Mouse (Mus musculus): Measurements from ENCODE around the gene Ciart. TPM values are rescaled to one million over a fixed set of nuclear protein-coding genes. Genes with fewer than 3 reads are reported as not detected.

Gene Ciart
- polyA plus RNA-seq, 1 experiment = not detected

- 39% methylated on average over 12 of the region's 12 CpGs for WGBS
- H3K4me3 ChIP-seq (ENCODE audit: insufficient read depth, low read depth, low read length) = no peak within 1 kb of the TSS
Observed at GRCm38 (mm10) chr3:95891211-95892065, 9.4 kb upstream of the Ciart start, which contains the start of gene BC028528. BC028528 (minus strand) TSS chr3:95892005.

GRCm38 (mm10) chr3:95889664-95890063 is 7.6 kb upstream of the Ciart start:
- WGBS = 79% methylated on average over 3 of the region's 3 CpGs

More at GRCm38 (mm10) chr3:95891211-95892065, 9.4 kb upstream of the Ciart start, which contains the start of gene BC028528:
- Histone ChIP-seq H3K27ac (ENCODE audit: insufficient read depth, low read depth, low read length) (peak within 1 kb of the TSS; percentile 58), H3K4me1 (ENCODE audit: control insufficient read depth, insufficient read depth, low read length) (peaks cover 22% of the 10 kb centered on the region)
- TF ChIP-seq POLR2A (IDR thresholded peaks at IDR 0.05; ENCODE audit: insufficient read depth, low read depth, low read length) = no peak
- no peak for TF ChIP-seq CTCF (IDR thresholded peaks at IDR 0.05; ENCODE audit: insufficient read depth, low read depth, low read length)

GRCm38 (mm10) chr3:95887596-95887995 is 5.5 kb upstream of the Ciart start:
- peaks cover 12% of the 10 kb centered on the region; the same call in 1 of the 2 replicates for H3K4me1 ChIP-seq (ENCODE audit: control insufficient read depth, insufficient read depth, low read length)
- TF ChIP-seq POLR2A (IDR thresholded peaks at IDR 0.05; ENCODE audit: insufficient read depth, low read depth, low read length) = no peak
- H3K4me3 ChIP-seq (ENCODE audit: insufficient read depth, low read depth, low read length) = no peak overlapping the region
- 84% methylated on average over 4 of the region's 4 CpGs for WGBS
- H3K27ac ChIP-seq (ENCODE audit: insufficient read depth, low read depth, low read length) = no peak overlapping the region

More at GRCm38 (mm10) chr3:95889664-95890063, 7.6 kb upstream of the Ciart start:
- TF ChIP-seq CTCF (IDR thresholded peaks at IDR 0.05; ENCODE audit: insufficient read depth, low read depth, low read length) = no peak
- TF ChIP-seq POLR2A (IDR thresholded peaks at IDR 0.05; ENCODE audit: insufficient read depth, low read depth, low read length) = no peak
- Histone ChIP-seq H3K4me1 (ENCODE audit: control insufficient read depth, insufficient read depth, low read length) (peaks cover 14% of the 10 kb centered on the region; the same call in 1 of the 2 replicates), H3K27ac (ENCODE audit: insufficient read depth, low read depth, low read length) (no peak overlapping the region), H3K4me3 (ENCODE audit: insufficient read depth, low read depth, low read length) (no peak overlapping the region)

- no peak overlapping the region for H3K27ac ChIP-seq (ENCODE audit: insufficient read depth, low read depth, low read length)
- 92% methylated on average over 5 of the region's 5 CpGs for WGBS
- no peak for TF ChIP-seq CTCF (IDR thresholded peaks at IDR 0.05; ENCODE audit: insufficient read depth, low read depth, low read length)
- no peak for TF ChIP-seq POLR2A (IDR thresholded peaks at IDR 0.05; ENCODE audit: insufficient read depth, low read depth, low read length)
- H3K4me3 ChIP-seq (ENCODE audit: insufficient read depth, low read depth, low read length) = no peak overlapping the region
- peaks cover 2% of the 10 kb centered on the region for H3K4me1 ChIP-seq (ENCODE audit: control insufficient read depth, insufficient read depth, low read length)
Observed at GRCm38 (mm10) chr3:95884400-95884799, 2.3 kb upstream of the Ciart start.

- WGBS = under 1% methylated on average over 24 of the region's 24 CpGs
- no peak for TF ChIP-seq POLR2A (IDR thresholded peaks at IDR 0.05; ENCODE audit: insufficient read depth, low read depth, low read length)
- 0 out of 2 replicates have a peak, but pooled peaks have one; percentile 24 for TF ChIP-seq CTCF (IDR thresholded peaks at IDR 0.05; ENCODE audit: insufficient read depth, low read depth, low read length)
- Histone ChIP-seq H3K4me1 (ENCODE audit: control insufficient read depth, insufficient read depth, low read length) (peaks cover 2% of the 10 kb centered on the region), H3K27ac (ENCODE audit: insufficient read depth, low read depth, low read length) (peak overlapping the region; percentile 86), H3K4me3 (ENCODE audit: insufficient read depth, low read depth, low read length) (peak overlapping the region; percentile 61)
Observed at GRCm38 (mm10) chr3:95882816-95883425, 870 bp upstream of the Ciart start.

GRCm38 (mm10) chr3:95879063-95879462 is 3.0 kb downstream of the Ciart start:
- 92% methylated on average over 4 of the region's 4 CpGs for WGBS
- Histone ChIP-seq H3K4me3 (ENCODE audit: insufficient read depth, low read depth, low read length) (no peak overlapping the region), H3K4me1 (ENCODE audit: control insufficient read depth, insufficient read depth, low read length) (peaks cover 2% of the 10 kb centered on the region), H3K27ac (ENCODE audit: insufficient read depth, low read depth, low read length) (no peak overlapping the region)
- TF ChIP-seq POLR2A (IDR thresholded peaks at IDR 0.05; ENCODE audit: insufficient read depth, low read depth, low read length) (no peak), CTCF (IDR thresholded peaks at IDR 0.05; ENCODE audit: insufficient read depth, low read depth, low read length) (no peak)

GRCm38 (mm10) chr3:95872048-95872447 is 10.0 kb downstream of the Ciart start:
- Histone ChIP-seq H3K4me1 (ENCODE audit: control insufficient read depth, insufficient read depth, low read length) (peaks cover 5% of the 10 kb centered on the region), H3K27ac (ENCODE audit: insufficient read depth, low read depth, low read length) (no peak overlapping the region), H3K4me3 (ENCODE audit: insufficient read depth, low read depth, low read length) (peak overlapping the region; percentile 40)
- 56% methylated on average over 7 of the region's 7 CpGs for WGBS
- no peak for TF ChIP-seq CTCF (IDR thresholded peaks at IDR 0.05; ENCODE audit: insufficient read depth, low read depth, low read length)
- TF ChIP-seq POLR2A (IDR thresholded peaks at IDR 0.05; ENCODE audit: insufficient read depth, low read depth, low read length) = no peak

- no peak for TF ChIP-seq CTCF (IDR thresholded peaks at IDR 0.05; ENCODE audit: insufficient read depth, low read depth, low read length)
- TF ChIP-seq POLR2A (IDR thresholded peaks at IDR 0.05; ENCODE audit: insufficient read depth, low read depth, low read length) = peak; percentile 70
- Histone ChIP-seq H3K4me1 (ENCODE audit: control insufficient read depth, insufficient read depth, low read length) (peaks cover 5% of the 10 kb centered on the region), H3K27ac (ENCODE audit: insufficient read depth, low read depth, low read length) (peak within 1 kb of the TSS; percentile 55; the same call in 1 of the 2 replicates), H3K4me3 (ENCODE audit: insufficient read depth, low read depth, low read length) (peak within 1 kb of the TSS; percentile 71)
- WGBS = under 1% methylated on average over 33 of the region's 33 CpGs
Observed at GRCm38 (mm10) chr3:95871392-95871867, 10.6 kb downstream of the Ciart start, which contains the start of gene Mrps21. Mrps21 (minus strand) TSS chr3:95871519.
